Mouse (Mus musculus) G1E (cell line): ENCODE measurements around the gene Fbxo3.

ENCODE experiments used
- CTCF ChIP-seq: IDR thresholded peaks from 2 replicates; pipeline ENCODE4 v1.5.1; 2012; ENCODE audit warnings: low read depth, low read length, inconsistent platforms, mixed read lengths
- GATA2 ChIP-seq: IDR thresholded peaks from 2 replicates; pipeline ENCODE4 v1.6.1; 2012; ENCODE audit warnings: low read depth, low read length, inconsistent platforms, borderline replicate concordance
- TAL1 ChIP-seq: conservative IDR thresholded peaks from 2 replicates; pipeline ENCODE4 v1.6.1; 2012; ENCODE audit warnings: low read depth, low read length, inconsistent platforms, mixed read lengths

- TF ChIP-seq GATA2 (no peak), CTCF (no peak), TAL1 (no peak)
Observed at GRCm38 (mm10) chr2:104035595-104035994, 8.1 kb downstream of the Fbxo3 start.
